Mouse (Mus musculus) megakaryocyte, embryonic 14.5 days (primary cell): Measurements from ENCODE around the gene Cfap97d1.

Experiments used
- FLI1 ChIP-seq: IDR thresholded peaks from 2 replicates; pipeline ENCODE4 v1.6.1; 2012; ENCODE audit warnings: low read length, inconsistent platforms, mixed read lengths
- GATA1 ChIP-seq: IDR thresholded peaks from 3 replicates; pipeline ENCODE4 v1.6.1; 2012; ENCODE audit warnings: mixed read lengths, low read length, inconsistent platforms, borderline replicate concordance

DNA sequence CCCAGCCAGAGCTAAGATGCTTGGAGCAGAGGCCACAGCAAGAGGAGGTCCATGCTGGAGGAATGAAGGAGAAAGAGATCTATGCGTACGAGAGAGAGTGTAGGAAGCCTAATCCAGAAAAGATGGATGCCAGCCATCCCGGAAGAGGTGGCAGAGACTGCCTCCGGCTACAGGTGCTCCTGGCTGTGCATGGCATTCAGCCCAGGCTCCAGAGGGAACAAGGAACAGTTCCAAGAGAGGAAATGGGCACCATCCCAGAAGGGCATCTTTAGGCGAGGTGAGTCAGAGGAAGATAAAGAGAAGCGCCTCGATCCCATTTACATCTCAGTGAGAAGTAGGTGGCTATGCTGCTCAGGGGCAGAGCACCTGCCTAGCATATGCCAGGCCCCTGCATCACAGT lies 47.1 kb downstream of the Cfap97d1 start:
- TF ChIP-seq GATA1 (no peak), FLI1 (no peak)
